Mouse (Mus musculus) bone marrow, adult 2 months (tissue): ENCODE measurements around the gene Gprasp1.

Experiments used
- CTCF ChIP-seq: fragments of 200-500 bp; IDR thresholded peaks from 2 replicates; pipeline ENCODE4 v1.5.1; 2011; ENCODE audit warnings: low read length, control low read depth; ENCODE audit not compliant: control insufficient read depth, insufficient read depth
- POLR2A ChIP-seq: fragments of 200-500 bp; IDR thresholded peaks from 2 replicates; pipeline ENCODE4 v1.6.1; 2011; ENCODE audit warnings: low read depth, mild to moderate bottlenecking, control low read depth, low read length, borderline replicate concordance; ENCODE audit not compliant: control insufficient read depth

DNA sequence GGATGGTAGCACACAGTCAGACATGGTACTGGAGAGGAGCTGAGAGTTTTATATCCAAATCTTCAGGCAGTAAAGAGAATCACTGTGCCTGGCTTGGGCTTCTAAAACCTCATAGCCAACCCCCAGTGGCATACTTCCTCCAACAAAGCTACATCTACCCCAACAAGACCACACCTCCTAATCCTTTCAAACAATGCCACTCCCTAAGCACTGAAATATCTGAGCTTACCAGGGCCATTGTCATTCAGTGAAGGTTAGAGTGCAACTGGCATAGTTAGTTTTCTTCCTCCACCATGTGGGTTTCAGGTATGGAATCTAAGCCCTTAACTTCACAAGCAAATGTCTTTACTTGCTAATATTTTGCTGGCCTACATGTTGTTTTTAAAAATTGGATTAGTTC is 49.0 kb downstream of the Gprasp1 start:
- TF ChIP-seq CTCF (no peak), POLR2A (no peak)
